Mouse (Mus musculus): Measurements from ENCODE around the gene Elovl3. TPM values are rescaled to one million over a fixed set of nuclear protein-coding genes. Genes with fewer than 3 reads are reported as not detected.

The Elovl3 gene
- total and polyA plus RNA-seq, 2 experiments: 2.6 to 9.8 TPM

- Histone ChIP-seq H3K36me3 (ENCODE audit: control insufficient read depth, insufficient read depth, low read length) (no peaks in the 10 kb centered on the region), H3K9ac (ENCODE audit: low read depth, low read length) (no peak overlapping the region), H3K27me3 (ENCODE audit: control insufficient read depth, insufficient read depth, low read length) (no peaks in the 10 kb centered on the region), H3K4me1 (ENCODE audit: control insufficient read depth, insufficient read depth, low read length) (peaks cover 26% of the 10 kb centered on the region), H3K79me2 (ENCODE audit: control insufficient read depth, insufficient read depth, low read length) (no peaks in the 10 kb centered on the region), H3K27ac (replicated peaks; ENCODE audit: insufficient read depth, low read depth, low read length) (0 out of 2 replicates have a peak overlapping the region, but pooled peaks have one; percentile 26), H3K4me3 (ENCODE audit: insufficient read depth, low read depth, low read length) (no peak overlapping the region)
- no peak for DNase-seq (ENCODE audit: extremely low read depth, low read depth, low spot score)
- no peak for TF ChIP-seq CTCF (IDR thresholded peaks at IDR 0.05; ENCODE audit: low read depth, low read length)
- TF ChIP-seq POLR2A (IDR thresholded peaks at IDR 0.05; ENCODE audit: extremely low read depth, insufficient read depth, low read length): no peak
- 89% methylated on average over 4 of the region's 4 CpGs for WGBS
Observed at GRCm38 (mm10) chr19:46095291-46095690, 36.4 kb upstream of the Elovl3 start.

DNA sequence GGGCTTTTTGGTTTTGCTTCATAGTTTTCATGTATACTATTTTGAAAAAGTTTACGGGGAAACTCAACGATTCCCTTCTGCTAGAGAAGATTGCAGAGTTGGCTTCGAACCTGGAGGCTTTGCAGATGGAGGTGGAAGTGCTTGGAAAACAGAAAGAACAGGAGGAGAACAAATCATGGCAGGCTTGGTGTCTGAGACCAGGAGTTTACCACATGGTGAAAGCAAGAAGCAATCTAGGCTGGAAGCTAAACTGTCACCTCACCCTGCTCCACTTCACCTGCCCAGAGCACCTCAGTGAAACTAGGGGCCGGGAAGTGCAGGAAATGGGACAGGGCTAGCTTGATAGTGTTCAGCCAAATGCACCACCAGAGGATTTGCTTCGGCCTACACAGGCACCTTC lies 35.3 kb upstream of the Elovl3 start:
- Histone ChIP-seq H3K27ac (replicated peaks; ENCODE audit: insufficient read depth, low read depth, low read length) (peak overlapping the region; percentile 1; the same call in 1 of the 2 replicates), H3K36me3 (ENCODE audit: control insufficient read depth, insufficient read depth, low read length) (no peaks in the 10 kb centered on the region), H3K4me3 (ENCODE audit: insufficient read depth, low read depth, low read length) (no peak overlapping the region), H3K4me1 (ENCODE audit: control insufficient read depth, insufficient read depth, low read length) (peaks cover 19% of the 10 kb centered on the region), H3K27me3 (ENCODE audit: control insufficient read depth, insufficient read depth, low read length) (no peaks in the 10 kb centered on the region), H3K9ac (ENCODE audit: low read depth, low read length) (no peak overlapping the region), H3K79me2 (ENCODE audit: control insufficient read depth, insufficient read depth, low read length) (no peaks in the 10 kb centered on the region)
- WGBS: 91% methylated on average over 5 of the region's 5 CpGs
- TF ChIP-seq POLR2A (IDR thresholded peaks at IDR 0.05; ENCODE audit: extremely low read depth, insufficient read depth, low read length) (no peak), CTCF (IDR thresholded peaks at IDR 0.05; ENCODE audit: low read depth, low read length) (no peak)
- no peak for DNase-seq (ENCODE audit: extremely low read depth, low read depth, low spot score)

DNA sequence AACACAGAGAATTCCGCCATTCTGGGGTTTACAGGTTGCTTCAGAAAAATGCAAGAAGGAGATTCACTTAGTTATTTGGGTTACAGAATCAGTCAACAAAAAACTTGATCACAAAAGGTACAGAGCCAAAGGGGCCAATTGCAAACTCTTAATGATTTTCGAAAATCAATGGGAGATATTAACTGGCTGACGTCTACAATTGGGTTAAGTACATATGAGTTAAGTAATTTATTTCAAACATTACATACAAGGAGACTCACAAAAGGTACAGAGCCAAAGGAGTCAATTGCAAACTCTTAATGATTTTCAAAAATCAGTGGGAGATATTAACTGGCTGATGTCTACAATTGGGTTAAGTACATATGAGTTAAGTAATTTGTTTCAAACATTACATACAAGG lies 32.1 kb upstream of the Elovl3 start:
- H3K79me2 ChIP-seq (ENCODE audit: control insufficient read depth, insufficient read depth, low read length): no peaks in the 10 kb centered on the region
- TF ChIP-seq CTCF (IDR thresholded peaks at IDR 0.05; ENCODE audit: low read depth, low read length): no peak
- no peak for TF ChIP-seq POLR2A (IDR thresholded peaks at IDR 0.05; ENCODE audit: extremely low read depth, insufficient read depth, low read length)
- H3K27me3 ChIP-seq (ENCODE audit: control insufficient read depth, insufficient read depth, low read length): no peaks in the 10 kb centered on the region
- no peaks in the 10 kb centered on the region for H3K36me3 ChIP-seq (ENCODE audit: control insufficient read depth, insufficient read depth, low read length)
- H3K9ac ChIP-seq (ENCODE audit: low read depth, low read length): no peak overlapping the region
- H3K4me1 ChIP-seq (ENCODE audit: control insufficient read depth, insufficient read depth, low read length): peaks cover 7% of the 10 kb centered on the region; the same call in 1 of the 2 replicates
- WGBS: 26% methylated on average over 3 of the region's 3 CpGs
- peak; percentile 91 for DNase-seq (ENCODE audit: extremely low read depth, low read depth, low spot score)
- H3K27ac ChIP-seq (replicated peaks; ENCODE audit: insufficient read depth, low read depth, low read length): no peak overlapping the region
- no peak overlapping the region for H3K4me3 ChIP-seq (ENCODE audit: insufficient read depth, low read depth, low read length)

GRCm38 (mm10) chr19:46103437-46104186 lies 28.1 kb upstream of the Elovl3 start:
- no peak for TF ChIP-seq CTCF (IDR thresholded peaks at IDR 0.05; ENCODE audit: low read depth, low read length)
- TF ChIP-seq POLR2A (IDR thresholded peaks at IDR 0.05; ENCODE audit: extremely low read depth, insufficient read depth, low read length): no peak

DNA sequence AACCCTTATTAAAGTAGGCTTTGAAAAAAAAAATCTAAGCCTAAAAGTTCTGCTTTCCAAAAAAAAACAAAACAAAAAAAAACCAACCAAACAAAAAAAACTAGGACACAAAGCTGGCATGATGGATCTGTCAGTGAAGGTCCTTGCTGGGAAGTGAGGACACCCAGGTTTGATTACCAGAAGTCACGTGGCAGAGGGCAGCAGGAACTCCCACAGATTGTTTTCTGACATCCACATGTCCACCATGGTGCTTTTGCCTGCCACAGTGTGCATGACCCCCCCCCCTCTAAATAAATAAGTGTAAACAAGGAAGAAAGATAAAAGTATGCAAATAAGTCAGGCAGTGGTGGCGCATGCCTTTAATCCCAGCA lies 27.5 kb upstream of the Elovl3 start:
- Histone ChIP-seq H3K9ac (ENCODE audit: low read depth, low read length) (no peak overlapping the region), H3K36me3 (ENCODE audit: control insufficient read depth, insufficient read depth, low read length) (no peaks in the 10 kb centered on the region), H3K27ac (replicated peaks; ENCODE audit: insufficient read depth, low read depth, low read length) (no peak overlapping the region; the same call in 1 of the 2 replicates), H3K79me2 (ENCODE audit: control insufficient read depth, insufficient read depth, low read length) (no peaks in the 10 kb centered on the region), H3K4me1 (ENCODE audit: control insufficient read depth, insufficient read depth, low read length) (peaks cover 2% of the 10 kb centered on the region; the same call in 1 of the 2 replicates), H3K27me3 (ENCODE audit: control insufficient read depth, insufficient read depth, low read length) (no peaks in the 10 kb centered on the region), H3K4me3 (ENCODE audit: insufficient read depth, low read depth, low read length) (no peak overlapping the region)
- 38% methylated on average over 2 of the region's 2 CpGs for WGBS
- DNase-seq (ENCODE audit: extremely low read depth, low read depth, low spot score): peak; percentile 60
- TF ChIP-seq CTCF (IDR thresholded peaks at IDR 0.05; ENCODE audit: low read depth, low read length): no peak
- TF ChIP-seq POLR2A (IDR thresholded peaks at IDR 0.05; ENCODE audit: extremely low read depth, insufficient read depth, low read length): no peak

More at GRCm38 (mm10) chr19:46103437-46104186, 28.1 kb upstream of the Elovl3 start:
- H3K4me1 ChIP-seq (ENCODE audit: control insufficient read depth, insufficient read depth, low read length): peaks cover 4% of the 10 kb centered on the region; the same call in 1 of the 2 replicates
- no peaks in the 10 kb centered on the region for H3K36me3 ChIP-seq (ENCODE audit: control insufficient read depth, insufficient read depth, low read length)
- no peak overlapping the region for H3K27ac ChIP-seq (replicated peaks; ENCODE audit: insufficient read depth, low read depth, low read length)
- no peak overlapping the region for H3K4me3 ChIP-seq (ENCODE audit: insufficient read depth, low read depth, low read length)
- no peaks in the 10 kb centered on the region for H3K79me2 ChIP-seq (ENCODE audit: control insufficient read depth, insufficient read depth, low read length)
- H3K9ac ChIP-seq (ENCODE audit: low read depth, low read length): no peak overlapping the region
- DNase-seq (ENCODE audit: extremely low read depth, low read depth, low spot score): peak; percentile 77
- H3K27me3 ChIP-seq (ENCODE audit: control insufficient read depth, insufficient read depth, low read length): no peaks in the 10 kb centered on the region
- 25% methylated on average over 6 of the region's 6 CpGs for WGBS

DNA sequence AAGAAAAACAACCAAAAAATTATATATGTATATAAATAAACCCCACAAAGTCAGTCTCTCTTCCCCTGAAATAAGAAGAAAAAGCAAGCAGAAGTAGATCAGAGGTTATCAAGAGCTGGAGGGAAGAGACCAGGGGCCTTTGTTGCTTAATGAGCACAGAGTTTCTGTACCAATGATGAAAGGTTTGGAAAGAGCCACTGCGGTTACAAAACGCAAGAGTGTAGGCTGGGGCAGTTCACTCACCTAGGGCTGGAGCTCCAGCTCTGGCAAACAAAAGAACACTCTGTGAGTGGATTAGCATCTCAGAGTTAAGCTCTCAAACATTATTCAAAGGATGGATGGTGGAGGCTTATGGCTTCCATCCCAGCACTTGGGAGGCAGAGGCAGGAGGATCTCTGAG lies 21.5 kb upstream of the Elovl3 start:
- DNase-seq (ENCODE audit: extremely low read depth, low read depth, low spot score): peak; percentile 96
- H3K9ac ChIP-seq (ENCODE audit: low read depth, low read length): no peak overlapping the region
- no peaks in the 10 kb centered on the region for H3K27me3 ChIP-seq (ENCODE audit: control insufficient read depth, insufficient read depth, low read length)
- no peaks in the 10 kb centered on the region for H3K79me2 ChIP-seq (ENCODE audit: control insufficient read depth, insufficient read depth, low read length)
- H3K4me1 ChIP-seq (ENCODE audit: control insufficient read depth, insufficient read depth, low read length): peaks cover 7% of the 10 kb centered on the region; the same call in 1 of the 2 replicates
- WGBS: 12% methylated on average over 2 of the region's 2 CpGs
- no peak for TF ChIP-seq POLR2A (IDR thresholded peaks at IDR 0.05; ENCODE audit: extremely low read depth, insufficient read depth, low read length)
- TF ChIP-seq CTCF (IDR thresholded peaks at IDR 0.05; ENCODE audit: low read depth, low read length): no peak
- no peak overlapping the region for H3K4me3 ChIP-seq (ENCODE audit: insufficient read depth, low read depth, low read length)
- H3K27ac ChIP-seq (replicated peaks; ENCODE audit: insufficient read depth, low read depth, low read length): peak overlapping the region; percentile 53
- no peaks in the 10 kb centered on the region for H3K36me3 ChIP-seq (ENCODE audit: control insufficient read depth, insufficient read depth, low read length)

Data from liver, adult 2 months (tissue).